Mouse (Mus musculus) brown adipose tissue, adult 24 weeks (tissue): ENCODE results near the gene Unc5c. TPM values are rescaled to one million over a fixed set of nuclear protein-coding genes. Genes with fewer than 3 reads are reported as not detected.

Experiments used
- H3K27ac ChIP-seq: fragments of 200-500 bp; replicated peaks from 2 replicates; pipeline ENCODE4 v1.5.1; 2012; ENCODE audit warnings: low read depth, mild to moderate bottlenecking, low read length
- H3K4me1 ChIP-seq: fragments of 200-500 bp; 2 replicates; pipeline ENCODE4 v1.6.1; 2012; ENCODE audit warnings: low read length, mixed read lengths; ENCODE audit not compliant: control insufficient read depth, insufficient read depth, insufficient read length
- H3K4me3 ChIP-seq: fragments of 200-500 bp; 2 replicates; pipeline ENCODE4 v1.5.1; 2012; ENCODE audit warnings: low read depth, mild to moderate bottlenecking, low read length, moderate library complexity; ENCODE audit not compliant: insufficient read depth
- polyA plus RNA-seq: library from polyadenylated mRNA; stranded (reverse); fragments of >200 nt; gene quantifications from 2 replicates; pipeline ENCODE4 v1.2.4, GENCODE M21; 2012; ENCODE audit not compliant: missing spikeins, insufficient read depth, insufficient read length

Gene Unc5c
- not detected in 2 replicates for polyA plus RNA-seq

DNA sequence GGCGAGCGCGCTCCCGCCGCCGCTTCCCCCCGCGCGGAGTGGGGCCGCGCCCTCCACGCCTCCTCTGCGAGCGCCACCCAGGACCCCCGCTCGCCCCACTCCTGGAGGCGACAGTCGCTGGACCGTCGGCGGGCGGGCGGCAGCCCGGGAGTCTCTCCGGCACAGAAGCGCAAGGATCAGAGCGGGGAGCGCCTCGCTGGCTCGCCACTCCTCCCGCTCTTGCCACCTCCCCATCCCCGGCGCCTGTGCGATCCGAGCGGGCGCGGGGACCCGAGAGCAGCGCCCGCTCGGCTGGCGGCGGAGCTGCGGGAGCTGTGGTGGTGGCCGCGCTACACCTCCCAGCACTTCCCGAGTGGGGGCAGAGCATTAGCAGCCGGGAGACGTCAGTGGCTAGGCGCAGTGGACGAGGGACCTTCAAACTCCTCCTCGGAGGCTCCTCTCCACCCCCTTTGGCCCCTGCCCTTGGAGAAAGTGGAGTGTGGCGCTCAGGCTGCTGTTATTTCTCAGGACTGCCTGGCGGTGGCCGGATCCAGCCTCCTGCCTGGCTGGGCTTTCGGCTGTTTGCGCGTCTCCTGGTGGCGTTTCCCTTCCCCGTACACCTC lies at the start of gene Unc5c:
TSS of gene Unc5c (plus strand) at position 113 of the 602 bp plus-strand sequence.
- no peak within 1 kb of the TSS for H3K27ac ChIP-seq
- H3K4me3 ChIP-seq: peak within 1 kb of the TSS; percentile 31
- no peaks in the 10 kb centered on the region for H3K4me1 ChIP-seq

DNA sequence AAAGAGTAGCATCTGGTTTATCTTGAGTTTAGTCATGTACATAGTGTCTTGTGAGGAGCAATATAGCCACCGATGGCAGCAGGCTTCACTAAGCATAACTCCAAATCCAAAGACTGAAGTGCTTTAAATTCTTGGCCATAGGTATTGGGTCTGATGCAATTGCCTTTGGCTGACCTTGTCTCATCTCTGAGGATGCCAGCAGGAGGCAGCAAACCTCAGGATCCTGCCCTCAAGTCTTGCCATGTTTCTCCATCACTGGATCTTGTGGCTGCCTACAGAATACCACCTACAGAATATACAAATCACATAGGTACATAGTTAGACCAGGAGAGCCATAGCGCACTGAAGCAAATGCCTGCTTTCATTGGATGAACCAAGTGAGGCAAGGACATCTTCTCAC lies 7.5 kb upstream of the Unc5c start:
- Histone ChIP-seq H3K4me1 (no peaks in the 10 kb centered on the region), H3K4me3 (no peak overlapping the region), H3K27ac (no peak overlapping the region)

DNA sequence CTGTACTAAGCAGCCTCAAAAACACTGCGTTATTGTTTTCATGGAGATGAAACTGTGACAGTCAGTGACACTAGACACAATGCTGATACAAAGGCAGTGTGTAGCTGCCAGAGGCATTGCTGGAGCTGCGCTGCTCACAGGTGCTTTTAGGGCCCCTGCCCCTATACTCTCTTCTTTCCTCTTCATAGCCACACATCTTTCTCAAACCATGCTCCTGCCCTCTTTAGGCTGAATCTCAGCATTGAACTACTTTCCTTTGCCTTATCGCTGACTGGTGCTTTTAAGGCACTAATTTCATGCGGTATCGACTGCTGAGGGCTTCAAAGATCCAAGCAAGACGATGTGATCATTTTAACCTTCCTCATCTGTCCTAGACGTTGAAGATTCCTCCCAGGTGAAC lies 2.5 kb upstream of the Unc5c start:
- no peak overlapping the region for H3K27ac ChIP-seq
- no peaks in the 10 kb centered on the region for H3K4me1 ChIP-seq
- no peak overlapping the region for H3K4me3 ChIP-seq

DNA sequence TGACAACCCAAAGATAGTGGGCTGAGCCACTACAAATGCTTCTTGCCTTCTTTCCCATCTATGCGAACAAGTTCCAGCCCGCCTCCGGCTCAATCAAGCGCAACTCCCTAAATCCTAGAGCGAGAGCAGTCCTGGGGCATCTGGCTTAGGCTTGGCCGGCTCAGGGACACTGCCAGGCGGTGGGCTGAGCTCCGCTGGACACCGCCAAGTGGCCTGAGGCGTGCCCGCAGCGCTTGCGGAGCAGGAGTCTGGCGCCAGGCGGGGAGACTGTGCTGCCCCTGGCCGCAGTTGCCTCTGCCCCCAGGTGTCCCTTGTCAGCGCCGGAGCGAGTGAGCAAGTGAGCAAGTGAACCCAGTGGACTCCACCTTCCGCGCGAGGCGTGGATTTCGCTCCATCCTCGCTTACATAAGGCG lies 319 bp upstream of the Unc5c start:
- Histone ChIP-seq H3K4me3 (peak overlapping the region; percentile 31), H3K4me1 (no peaks in the 10 kb centered on the region), H3K27ac (no peak overlapping the region)

DNA sequence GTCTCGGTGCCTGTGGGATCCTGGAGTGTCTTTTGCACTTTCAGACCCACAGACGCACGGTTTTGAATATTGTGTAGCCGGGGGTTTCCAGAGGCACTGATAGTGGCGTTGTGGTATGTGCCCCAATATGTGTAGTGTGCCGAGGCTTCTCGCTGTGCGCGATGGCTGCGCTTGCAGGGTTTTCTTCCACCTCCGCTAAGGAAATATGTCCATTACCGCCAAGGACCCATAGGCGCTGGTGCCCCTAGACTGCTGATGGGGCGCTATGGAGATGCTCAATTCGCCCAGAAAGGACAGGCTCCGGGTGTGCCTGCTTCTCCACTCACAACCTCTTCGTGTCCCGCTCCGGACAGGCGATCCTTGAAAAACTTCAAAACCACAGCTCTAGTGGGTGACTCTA lies 1.0 kb downstream of the Unc5c start:
- Histone ChIP-seq H3K4me3 (peak overlapping the region; percentile 31; the same call in 1 of the 2 replicates), H3K27ac (no peak overlapping the region), H3K4me1 (no peaks in the 10 kb centered on the region)

DNA sequence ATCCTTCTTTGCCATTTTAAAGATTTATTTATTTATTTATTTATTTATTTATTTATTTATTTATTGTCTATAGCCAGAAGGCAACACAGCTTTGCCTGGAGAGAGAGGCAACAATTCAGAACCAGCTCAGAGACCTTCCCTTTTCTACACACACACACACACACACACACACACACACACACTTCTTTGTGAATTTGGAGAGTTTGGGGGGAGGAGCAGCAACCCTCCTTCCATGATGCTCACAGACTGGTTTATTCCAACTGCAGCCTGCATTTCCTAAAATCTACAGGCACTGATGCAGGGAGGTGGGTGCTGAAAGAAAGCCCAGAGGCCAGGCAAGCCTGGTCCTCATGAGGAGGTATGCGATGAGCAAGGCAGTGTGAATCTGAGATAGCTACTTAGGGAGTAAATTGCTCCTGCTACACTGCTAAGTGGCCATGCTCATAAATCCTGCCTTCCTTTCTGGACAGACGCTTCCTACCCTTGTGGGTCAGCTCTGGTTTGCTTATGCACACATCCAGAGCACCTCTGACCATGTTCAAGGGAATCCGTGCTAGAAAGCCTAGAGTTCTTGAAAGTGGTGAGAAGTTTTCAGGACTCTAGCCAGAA lies 1.8 kb downstream of the Unc5c start:
- H3K4me3 ChIP-seq: no peak overlapping the region
- no peak overlapping the region for H3K27ac ChIP-seq
- no peaks in the 10 kb centered on the region for H3K4me1 ChIP-seq

DNA sequence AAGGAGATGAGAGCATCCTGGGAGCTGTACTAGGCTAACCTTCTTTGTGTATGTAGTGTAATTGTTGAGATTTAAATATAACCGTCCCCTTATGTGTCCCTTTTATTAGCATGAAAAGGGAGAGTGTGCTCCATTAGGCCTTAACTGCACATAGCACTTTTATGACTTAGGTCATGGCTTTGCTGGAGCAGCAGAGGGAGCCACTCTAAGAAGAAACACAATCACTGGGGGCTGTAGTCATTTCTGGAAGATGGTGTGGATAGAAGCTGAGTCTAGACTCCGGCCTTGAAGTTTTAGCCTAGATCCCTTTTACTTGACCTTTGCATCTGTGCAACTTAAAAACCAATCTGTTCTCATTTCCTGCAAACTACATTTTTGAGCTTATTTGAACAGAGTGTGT lies 4.3 kb downstream of the Unc5c start:
- Histone ChIP-seq H3K27ac (no peak overlapping the region), H3K4me3 (no peak overlapping the region), H3K4me1 (no peaks in the 10 kb centered on the region)

DNA sequence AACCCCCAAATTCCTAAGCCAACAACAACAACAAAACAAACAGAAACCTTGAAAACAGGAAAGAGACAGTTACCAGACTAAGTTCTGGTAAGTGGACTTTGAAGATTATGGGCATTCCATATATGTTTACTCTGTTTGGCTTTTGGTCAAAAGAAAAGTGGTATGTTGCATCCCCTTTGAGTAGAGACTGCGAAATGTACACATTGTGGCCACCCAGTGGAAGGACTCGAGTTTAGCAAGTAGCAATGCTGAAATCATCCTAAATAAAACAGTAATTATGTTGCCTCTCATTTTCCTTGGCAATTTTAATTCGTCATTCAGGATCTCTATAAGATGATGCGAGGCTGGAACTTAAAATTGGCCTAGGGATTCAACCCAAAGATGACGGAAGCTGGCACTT lies 8.2 kb downstream of the Unc5c start:
- no peak overlapping the region for H3K4me3 ChIP-seq
- H3K27ac ChIP-seq: no peak overlapping the region
- no peaks in the 10 kb centered on the region for H3K4me1 ChIP-seq

DNA sequence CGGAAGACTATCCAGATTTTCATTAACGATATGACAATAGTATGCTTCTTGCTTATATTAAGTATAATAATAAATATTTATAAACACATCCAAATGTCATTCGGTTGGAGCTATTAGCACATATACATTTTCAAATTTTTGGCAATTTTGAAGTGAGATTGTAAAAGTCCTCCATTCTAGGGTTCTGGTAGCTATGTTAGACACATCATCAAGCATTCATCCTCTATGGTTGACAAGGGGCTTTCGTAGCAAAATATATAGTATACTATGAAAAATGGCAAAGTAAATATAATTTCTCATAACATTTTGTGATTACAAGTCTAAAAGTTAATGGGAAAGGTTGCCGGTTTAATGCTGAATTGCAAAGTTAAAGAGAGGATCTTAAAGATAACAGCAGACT lies 10.4 kb downstream of the Unc5c start:
- Histone ChIP-seq H3K4me3 (no peak overlapping the region), H3K27ac (no peak overlapping the region), H3K4me1 (no peaks in the 10 kb centered on the region)

DNA sequence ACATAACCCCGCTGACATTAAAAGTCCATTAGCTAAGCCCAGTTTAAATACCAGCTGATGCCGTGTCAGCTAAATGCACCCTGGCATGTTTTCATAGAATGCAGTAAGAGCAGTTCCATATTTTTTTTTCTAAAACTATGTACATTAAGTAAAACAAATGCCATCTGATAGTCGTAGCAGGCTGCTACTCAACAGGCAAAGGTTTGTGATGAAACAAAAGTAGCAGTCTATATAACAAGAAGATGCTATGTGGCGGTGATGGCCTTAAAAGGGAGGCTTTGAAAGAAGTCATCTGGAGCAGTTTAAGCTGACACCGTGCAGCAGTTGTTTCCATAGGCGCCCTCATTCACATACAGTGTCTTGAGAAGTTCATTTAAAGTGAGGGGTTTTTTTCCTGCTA lies 10.9 kb downstream of the Unc5c start:
- no peak overlapping the region for H3K4me3 ChIP-seq
- H3K4me1 ChIP-seq: no peaks in the 10 kb centered on the region
- no peak overlapping the region for H3K27ac ChIP-seq

DNA sequence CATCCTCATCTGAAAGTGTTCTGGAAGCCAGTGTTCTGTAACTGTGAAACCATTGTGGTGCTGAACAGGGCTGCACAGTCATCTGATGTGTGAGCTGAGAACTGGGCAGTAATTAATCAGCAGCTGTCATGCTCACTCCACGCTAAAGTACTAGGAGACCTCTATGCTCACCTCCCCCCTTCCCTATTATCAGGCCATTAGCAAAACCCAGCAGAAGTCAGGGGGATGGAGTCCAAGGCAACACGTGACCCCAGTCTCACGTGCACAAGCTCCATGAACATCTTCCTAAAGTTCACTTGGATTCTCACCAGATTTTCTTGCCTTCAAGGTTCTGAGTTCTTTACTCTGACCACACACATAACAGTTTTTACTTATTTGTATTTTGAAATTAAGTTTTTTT lies 11.7 kb downstream of the Unc5c start:
- no peaks in the 10 kb centered on the region for H3K4me1 ChIP-seq

DNA sequence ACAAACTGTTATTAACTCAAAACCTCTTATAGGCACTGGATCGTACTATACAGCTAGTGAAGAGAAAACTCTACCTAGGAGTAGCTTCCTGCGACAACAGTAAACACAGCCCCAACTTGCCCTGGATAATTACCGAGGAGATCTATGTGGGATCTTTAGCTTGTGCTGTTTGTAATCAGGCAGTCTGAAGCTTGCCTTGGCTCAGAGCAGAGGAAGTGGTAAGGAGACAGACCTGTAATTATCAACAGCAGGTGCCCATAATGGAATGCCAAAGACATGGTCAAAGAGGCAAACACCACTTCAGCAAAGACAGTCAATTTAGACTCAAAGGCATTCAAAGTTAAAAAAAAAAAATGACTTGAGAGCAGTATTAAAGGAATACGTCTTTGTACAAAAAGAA lies 17.4 kb downstream of the Unc5c start:
- H3K4me1 ChIP-seq: no peaks in the 10 kb centered on the region
- no peak overlapping the region for H3K27ac ChIP-seq
- no peak overlapping the region for H3K4me3 ChIP-seq

More for the DNA sequence above, 11.7 kb downstream of the Unc5c start:
- Histone ChIP-seq H3K27ac (no peak overlapping the region), H3K4me3 (no peak overlapping the region)

DNA sequence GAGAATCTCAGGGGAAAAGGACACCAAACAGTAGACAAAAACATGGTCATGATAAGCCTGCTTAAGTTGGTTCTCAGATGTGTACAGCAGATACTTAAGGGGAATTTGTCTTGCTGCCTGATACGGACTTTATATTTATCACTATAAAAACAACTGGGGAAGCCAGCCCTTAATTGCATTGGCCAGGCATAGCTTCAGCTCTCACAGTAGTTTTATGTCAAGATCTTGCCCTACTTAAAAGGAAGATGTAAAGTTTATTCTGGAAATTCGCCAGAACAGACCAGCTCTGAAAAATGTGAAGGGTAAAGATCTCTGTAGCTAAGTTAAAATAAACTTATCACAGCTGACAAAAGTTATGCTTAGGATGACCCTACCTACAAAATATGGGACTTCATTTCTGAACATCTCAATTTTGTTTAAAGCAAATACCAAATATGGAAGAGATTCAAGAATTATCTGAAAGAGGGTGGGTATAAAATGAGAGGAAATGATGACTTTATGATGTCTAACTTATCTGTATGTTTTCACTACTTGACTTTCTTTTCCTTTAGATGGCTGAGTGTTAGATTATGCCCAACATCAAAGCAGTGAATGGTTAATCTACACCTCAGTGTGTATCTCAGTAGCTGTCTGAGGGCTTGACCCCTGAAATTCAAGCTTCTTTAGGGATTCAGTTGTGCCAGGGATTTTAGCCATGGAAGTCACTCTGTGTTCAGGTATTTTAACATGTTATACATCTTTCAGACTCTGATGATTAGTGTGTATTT lies 18.8 kb downstream of the Unc5c start:
- no peak overlapping the region for H3K4me3 ChIP-seq
- no peaks in the 10 kb centered on the region for H3K4me1 ChIP-seq
- no peak overlapping the region for H3K27ac ChIP-seq

DNA sequence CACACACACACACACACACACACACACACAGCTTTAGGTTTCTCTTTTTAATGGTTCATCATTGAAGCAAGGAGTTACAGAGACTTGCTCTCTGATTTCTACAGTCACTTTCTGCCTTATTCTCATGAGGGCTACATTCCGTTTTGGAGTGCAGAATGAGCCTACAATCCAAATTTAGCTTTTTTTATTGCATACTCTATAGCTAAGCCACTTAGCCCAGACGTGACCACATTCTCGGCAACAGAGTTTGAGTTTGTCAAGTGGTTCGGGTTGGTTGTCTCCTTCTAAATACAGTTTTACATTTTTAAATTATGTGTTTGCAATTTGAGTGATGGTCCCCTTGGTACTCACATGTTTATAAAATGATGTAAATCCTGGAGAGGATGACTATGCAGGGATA lies 20.2 kb downstream of the Unc5c start:
- H3K4me1 ChIP-seq: no peaks in the 10 kb centered on the region
- no peak overlapping the region for H3K4me3 ChIP-seq
- no peak overlapping the region for H3K27ac ChIP-seq

DNA sequence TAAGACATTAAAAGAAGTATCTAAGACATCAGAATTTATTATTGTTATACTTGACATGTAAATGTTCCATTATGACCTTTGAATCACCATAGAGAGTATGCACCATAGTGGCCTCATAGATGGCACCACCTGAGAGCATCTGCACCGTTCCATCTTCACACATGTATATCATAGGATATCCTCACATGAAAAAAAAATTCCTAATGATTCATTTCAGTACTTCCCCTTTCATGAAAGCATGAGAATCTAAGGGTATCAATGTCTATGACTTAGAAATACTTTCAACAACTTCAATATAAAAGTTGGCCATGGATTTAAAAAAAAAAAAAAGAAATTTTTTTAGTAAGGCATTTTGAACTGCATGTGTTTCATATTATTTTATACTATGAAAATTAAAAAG lies 25.6 kb downstream of the Unc5c start:
- Histone ChIP-seq H3K4me1 (no peaks in the 10 kb centered on the region; the same call in 1 of the 2 replicates), H3K4me3 (no peak overlapping the region), H3K27ac (no peak overlapping the region)
